ENCODE assay signal across 26 mouse cellular contexts in genomic region chr1:174042091-174042884, GRCm38 (mm10). TPM values are rescaled to one million over a fixed set of nuclear protein-coding genes. Genes with fewer than 3 reads are reported as not detected.
ATAC-seq lines count a peak whose summit lies in the region.
"Not testable (repeated sequence)": the region's sequence is repeated elsewhere in the genome, so short reads cannot be mapped to it uniquely, and the experiment has no call there.
"Had no signal": no experiment of that assay in that cellular context is flagged by ENCODE, and none has a peak within 500 bp of the region (broad histone marks: within the 10 kb centered on the region; RNA-seq: fewer than 3 reads in every experiment).

No protein-coding gene starts in this region.

- H3K9ac ChIP-seq in forebrain, embryonic 13.5 days; liver, embryonic 15.5 days; stomach, embryonic 14.5 days (replicated peaks; ENCODE audit: low read depth, low read length): not testable (repeated sequence)

- H3K4me2 ChIP-seq in forebrain, embryonic 13.5 days; liver, embryonic 15.5 days; stomach, embryonic 14.5 days (replicated peaks; ENCODE audit: low read depth, low read length): not testable (repeated sequence)

- not testable (repeated sequence) for H3K36me3 ChIP-seq in forebrain, embryonic 13.5 days (ENCODE audit: poor library complexity, severe bottlenecking); liver, embryonic 15.5 days (replicated peaks); stomach, embryonic 14.5 days (ENCODE audit: control insufficient read depth, insufficient read depth, low read length)

- not testable (repeated sequence) for H3K4me1 ChIP-seq in forebrain, embryonic 13.5 days; liver, embryonic 15.5 days (replicated peaks); stomach, embryonic 14.5 days (ENCODE audit: control insufficient read depth, insufficient read depth, low read length)

- H3K4me3 ChIP-seq in forebrain, embryonic 13.5 days; liver, embryonic 15.5 days (replicated peaks); stomach, embryonic 14.5 days (ENCODE audit: low read depth, low read length): not testable (repeated sequence)

- H3K27ac ChIP-seq in forebrain, embryonic 13.5 days; liver, embryonic 15.5 days (replicated peaks); stomach, embryonic 14.5 days (ENCODE audit: low read length): not testable (repeated sequence)

- peak; percentile 63 for ATAC-seq in common myeloid progenitor, adult 5-6 weeks (replicated peaks; ENCODE audit: low read depth, poor library complexity, severe bottlenecking)
- ATAC-seq in forebrain, embryonic 13.5 days, result peak; percentile 13; the same call in 1 of the 2 replicates
- peak; percentile 47 to 71 for ATAC-seq in hematopoietic stem cell, adult 5-6 weeks (replicated peaks in 1 of 2; ENCODE audit: insufficient read depth in 1 of 2, low FRiP score in 2 of 2, low TSS enrichment in 1 of 2, low read depth in 1 of 2, poor library complexity in 2 of 2, severe bottlenecking in 2 of 2)
- ATAC-seq in liver, embryonic 15.5 days (ENCODE audit: insufficient read depth), result 0 out of 2 replicates have a peak, but pooled peaks have one; percentile 21
- peak; percentile 64 for ATAC-seq in megakaryocyte, adult 5-6 weeks (ENCODE audit: poor library complexity, severe bottlenecking)
- peak; percentile 52; the same call in 1 of the 2 replicates for ATAC-seq in monocyte, adult 5-6 weeks (replicated peaks; ENCODE audit: insufficient number of reproducible peaks, low FRiP score, low TSS enrichment, poor library complexity, severe bottlenecking)
- ATAC-seq in stomach, embryonic 14.5 days (ENCODE audit: insufficient number of reproducible peaks, insufficient read depth, low FRiP score, low read depth), result peak; percentile 23; the same call in 1 of the 2 replicates

- not testable (repeated sequence) for H3K9me3 ChIP-seq in forebrain, embryonic 13.5 days (replicated peaks); liver, embryonic 15.5 days (replicated peaks); stomach, embryonic 14.5 days (ENCODE audit: control insufficient read depth, low read depth, low read length)

- 90% methylated on average over 12 of the region's 12 CpGs for WGBS in forebrain, embryonic 13.5 days
- 65% methylated on average over 12 of the region's 12 CpGs for WGBS in liver, embryonic 15.5 days (ENCODE audit: insufficient replicate concordance)
- 88% methylated on average over 12 of the region's 12 CpGs for WGBS in stomach, embryonic 14.5 days

- not testable (repeated sequence) for H3K27me3 ChIP-seq in forebrain, embryonic 13.5 days; liver, embryonic 15.5 days; stomach, embryonic 14.5 days (ENCODE audit: control insufficient read depth, insufficient read depth, low read length)

RNA-seq across cellular contexts. Expression of gene Olfr433, which starts 1.8 kb away (rescaled TPM):
- 0.05 TPM in 1 of 2 replicates, not detected in the other for total RNA-seq in common myeloid progenitor, adult 5-6 weeks (2017)
- polyA plus RNA-seq in forebrain, embryonic 13.5 days (2015; fragmentation: Nextera tagmentation; extraction: Ambion mirVana), result not detected in 2 replicates
- total RNA-seq in hematopoietic stem cell, adult 5-6 weeks (2017), result 0.13 TPM in 1 of 2 replicates, not detected in the other
- 0.10 and 0.21 TPM in 2 replicates for polyA plus RNA-seq in liver, embryonic 15.5 days (2015; fragmentation: Nextera tagmentation; extraction: Ambion mirVana)
- 0.51 and 0.73 TPM in 2 replicates for total RNA-seq in megakaryocyte, adult 5-6 weeks (2015)
- total RNA-seq in megakaryocyte, adult 5-6 weeks (2017), result 0.22 and 0.49 TPM in 2 replicates
- total RNA-seq in monocyte, adult 5-6 weeks (2017), result 0.49 TPM in 1 of 3 replicates, not detected in the others
- not detected in 2 replicates for polyA plus RNA-seq in stomach, embryonic 14.5 days (2014; fragmentation: Nextera tagmentation; extraction: Ambion mirVana)
- total RNA-seq: adrenal gland, adult 18-20 months; adrenal gland, postnatal 14 days; gastrocnemius, postnatal 10 days; gastrocnemius, postnatal 4 days; heart, adult 8-10 months; heart, postnatal 36 days; MEL had no signal
- polyA plus RNA-seq: C2C12; embryonic facial prominence, embryonic 15.5 days; erythroblast, embryonic 14.5 days; forebrain, embryonic 11.5 days; forebrain, embryonic 16.5 days; frontal cortex, adult 2 months; heart, embryonic 13.5 days; heart, postnatal 0 days; hindbrain, embryonic 12.5 days; hindbrain, embryonic 16.5 days; Patski had no signal

RNA-seq across cellular contexts. Expression of gene Olfr432, which starts 6.7 kb away (rescaled TPM):
- total RNA-seq in common myeloid progenitor, adult 5-6 weeks (2017), result not detected in 2 replicates
- polyA plus RNA-seq in forebrain, embryonic 13.5 days (2015; fragmentation: Nextera tagmentation; extraction: Ambion mirVana), result not detected in 2 replicates
- not detected in 2 replicates for total RNA-seq in hematopoietic stem cell, adult 5-6 weeks (2017)
- not detected in 2 replicates for polyA plus RNA-seq in liver, embryonic 15.5 days (2015; fragmentation: Nextera tagmentation; extraction: Ambion mirVana)
- 0.30 and 0.71 TPM in 2 replicates for total RNA-seq in megakaryocyte, adult 5-6 weeks (2015)
- 0.29 TPM in 1 of 2 replicates, not detected in the other for total RNA-seq in megakaryocyte, adult 5-6 weeks (2017)
- total RNA-seq in monocyte, adult 5-6 weeks (2017), result 0.10 to 0.21 TPM (median 0.19 TPM) in 3 replicates
- not detected in 2 replicates for polyA plus RNA-seq in stomach, embryonic 14.5 days (2014; fragmentation: Nextera tagmentation; extraction: Ambion mirVana)
- total RNA-seq: adrenal gland, adult 18-20 months; adrenal gland, postnatal 14 days; gastrocnemius, postnatal 10 days; gastrocnemius, postnatal 4 days; heart, adult 8-10 months; heart, postnatal 36 days; MEL had no signal
- polyA plus RNA-seq: activated CD4-positive, CD25-positive, alpha-beta regulatory T cell, adult 4 months; C2C12; embryonic facial prominence, embryonic 15.5 days; erythroblast, embryonic 14.5 days; forebrain, embryonic 11.5 days; forebrain, embryonic 16.5 days; frontal cortex, adult 2 months; heart, embryonic 13.5 days; heart, postnatal 0 days; hindbrain, embryonic 12.5 days; hindbrain, embryonic 16.5 days; Patski had no signal

RNA-seq across cellular contexts. Expression of gene Ifi205, which starts 10.7 kb away (rescaled TPM):
- total RNA-seq in common myeloid progenitor, adult 5-6 weeks (2017), result 2.3 and 3.5 TPM in 2 replicates
- not detected in 2 replicates for polyA plus RNA-seq in forebrain, embryonic 13.5 days (2015; fragmentation: Nextera tagmentation; extraction: Ambion mirVana)
- total RNA-seq in hematopoietic stem cell, adult 5-6 weeks (2017), result 2.1 and 4.3 TPM in 2 replicates
- polyA plus RNA-seq in liver, embryonic 15.5 days (2015; fragmentation: Nextera tagmentation; extraction: Ambion mirVana), result 0.84 and 0.88 TPM in 2 replicates
- 33.5 and 35.2 TPM in 2 replicates for total RNA-seq in megakaryocyte, adult 5-6 weeks (2015)
- 25.3 and 27.3 TPM in 2 replicates for total RNA-seq in megakaryocyte, adult 5-6 weeks (2017)
- total RNA-seq in monocyte, adult 5-6 weeks (2017), result 1.2 to 8.4 TPM (median 4.2 TPM) in 3 replicates
- 0.36 TPM in 1 of 2 replicates, not detected in the other for polyA plus RNA-seq in stomach, embryonic 14.5 days (2014; fragmentation: Nextera tagmentation; extraction: Ambion mirVana)
- total RNA-seq: MEL had no signal
- polyA plus RNA-seq: activated CD4-positive, CD25-positive, alpha-beta regulatory T cell, adult 4 months; C2C12; erythroblast, embryonic 14.5 days; forebrain, embryonic 11.5 days; forebrain, embryonic 16.5 days; frontal cortex, adult 2 months; hindbrain, embryonic 12.5 days; hindbrain, embryonic 16.5 days had no signal

RNA-seq across cellular contexts. Expression of gene Olfr430, which starts 24.1 kb away (rescaled TPM):
- total RNA-seq in common myeloid progenitor, adult 5-6 weeks (2017), result not detected in 2 replicates
- polyA plus RNA-seq in forebrain, embryonic 13.5 days (2015; fragmentation: Nextera tagmentation; extraction: Ambion mirVana), result not detected in 2 replicates
- not detected in 2 replicates for total RNA-seq in hematopoietic stem cell, adult 5-6 weeks (2017)
- not detected in 2 replicates for polyA plus RNA-seq in liver, embryonic 15.5 days (2015; fragmentation: Nextera tagmentation; extraction: Ambion mirVana)
- total RNA-seq in megakaryocyte, adult 5-6 weeks (2015), result not detected in 2 replicates
- total RNA-seq in megakaryocyte, adult 5-6 weeks (2017), result not detected in 2 replicates
- not detected in 3 replicates for total RNA-seq in monocyte, adult 5-6 weeks (2017)
- not detected in 2 replicates for polyA plus RNA-seq in stomach, embryonic 14.5 days (2014; fragmentation: Nextera tagmentation; extraction: Ambion mirVana)
- total RNA-seq: adrenal gland, adult 18-20 months; adrenal gland, postnatal 14 days; gastrocnemius, postnatal 10 days; gastrocnemius, postnatal 4 days; heart, adult 8-10 months; heart, postnatal 36 days; MEL had no signal
- polyA plus RNA-seq: activated CD4-positive, CD25-positive, alpha-beta regulatory T cell, adult 4 months; C2C12; erythroblast, embryonic 14.5 days; forebrain, embryonic 11.5 days; forebrain, embryonic 16.5 days; frontal cortex, adult 2 months; heart, embryonic 13.5 days; heart, postnatal 0 days; hindbrain, embryonic 12.5 days; hindbrain, embryonic 16.5 days; Patski had no signal

RNA-seq across cellular contexts. Expression of gene Olfr429, which starts 41.8 kb away (rescaled TPM):
- total RNA-seq in common myeloid progenitor, adult 5-6 weeks (2017), result not detected in 2 replicates
- polyA plus RNA-seq in forebrain, embryonic 13.5 days (2015; fragmentation: Nextera tagmentation; extraction: Ambion mirVana), result not detected in 2 replicates
- not detected in 2 replicates for total RNA-seq in hematopoietic stem cell, adult 5-6 weeks (2017)
- not detected in 2 replicates for polyA plus RNA-seq in liver, embryonic 15.5 days (2015; fragmentation: Nextera tagmentation; extraction: Ambion mirVana)
- total RNA-seq in megakaryocyte, adult 5-6 weeks (2015), result not detected in 2 replicates
- total RNA-seq in megakaryocyte, adult 5-6 weeks (2017), result not detected in 2 replicates
- total RNA-seq in monocyte, adult 5-6 weeks (2017), result not detected in 3 replicates
- polyA plus RNA-seq in stomach, embryonic 14.5 days (2014; fragmentation: Nextera tagmentation; extraction: Ambion mirVana), result not detected in 2 replicates
- total RNA-seq: adrenal gland, adult 18-20 months; adrenal gland, postnatal 14 days; gastrocnemius, postnatal 10 days; gastrocnemius, postnatal 4 days; heart, adult 8-10 months; heart, postnatal 36 days; MEL had no signal
- polyA plus RNA-seq: activated CD4-positive, CD25-positive, alpha-beta regulatory T cell, adult 4 months; C2C12; erythroblast, embryonic 14.5 days; forebrain, embryonic 11.5 days; forebrain, embryonic 16.5 days; frontal cortex, adult 2 months; heart, embryonic 13.5 days; heart, postnatal 0 days; hindbrain, embryonic 12.5 days; hindbrain, embryonic 16.5 days; Patski had no signal

Comparison
In these comparisons a context has a peak if more than half of its experiments do, and no peak if none do; other contexts are left out.
1. ATAC-seq: peak in every context shown above with its lines; median percentile 64 in megakaryocyte, adult 5-6 weeks; 63 in common myeloid progenitor, adult 5-6 weeks; 59 in hematopoietic stem cell, adult 5-6 weeks; 52 in monocyte, adult 5-6 weeks; 23 in stomach, embryonic 14.5 days; 21 in liver, embryonic 15.5 days; 13 in forebrain, embryonic 13.5 days.